Mouse (Mus musculus) ES-Bruce4 (cell line): ENCODE data around the gene Jmjd6.

Source experiments
- CTCF ChIP-seq: IDR thresholded peaks from one replicate; pipeline ENCODE4 v1.8.1; 2011; ENCODE audit warnings: low read depth, low read length
- EP300 ChIP-seq: IDR thresholded peaks from 2 replicates; pipeline ENCODE4 v1.6.1; 2011; ENCODE audit warnings: low read depth, low read length; ENCODE audit not compliant: insufficient read depth
- POLR2A ChIP-seq: IDR thresholded peaks from one replicate; pipeline ENCODE4 v1.8.1; 2011; ENCODE audit warnings: low read length; ENCODE audit not compliant: insufficient read depth

DNA sequence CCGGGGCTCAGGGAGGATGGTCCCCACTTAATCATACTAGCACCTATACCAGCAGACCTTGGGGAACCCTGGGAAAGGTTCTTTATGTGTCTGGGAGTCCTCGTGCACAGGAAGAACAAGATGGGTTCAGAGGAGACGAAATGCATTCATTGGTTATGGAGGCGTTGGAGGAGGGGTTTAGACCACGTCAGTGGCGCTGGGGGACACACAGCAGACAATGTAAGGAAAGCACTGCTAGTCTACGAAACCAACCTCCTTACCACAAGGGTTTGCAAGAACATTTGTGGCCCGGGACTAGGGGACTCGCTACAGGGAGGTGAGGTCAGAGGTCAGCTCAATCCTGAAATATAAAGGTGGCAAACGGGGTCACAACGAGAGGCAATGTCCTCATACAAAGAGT lies 32.7 kb downstream of the Jmjd6 start:
- TF ChIP-seq CTCF (no peak), POLR2A (no peak), EP300 (no peak)
